Comparison of ENCODE assay signal across 10 mouse cellular contexts in genomic region chr14:52010446-52011111, GRCm38 (mm10). TPM values are rescaled to one million over a fixed set of nuclear protein-coding genes. Genes with fewer than 3 reads are reported as not detected.
DNase-seq lines count a peak whose midpoint lies in the region; ATAC-seq and TF ChIP-seq lines count a peak whose summit lies in the region.
"Had no signal": no experiment of that assay in that cellular context is flagged by ENCODE, and none has a peak within 500 bp of the region (broad histone marks: within the 10 kb centered on the region; RNA-seq: fewer than 3 reads in every experiment).

No protein-coding gene starts in this region.

- intact Hi-C loops in left cerebral cortex, adult 2 months (cut with DNase I): no loop called here

- H3K4me2 ChIP-seq in forebrain, embryonic 13.5 days: peak overlapping the region; percentile 74
- peak overlapping the region; percentile 37 for H3K4me2 ChIP-seq in kidney, embryonic 16.5 days (replicated peaks; ENCODE audit: low read depth, low read length)
- H3K4me2 ChIP-seq in neural tube, embryonic 15.5 days: peak overlapping the region; percentile 54

- H3K27ac ChIP-seq in left cerebral cortex, adult 2 months: peak overlapping the region; percentile 26; the same call in 1 of the 2 replicates
- peak overlapping the region; percentile 99 for H3K27ac ChIP-seq in forebrain, embryonic 13.5 days
- peak overlapping the region; percentile 72 for H3K27ac ChIP-seq in kidney, embryonic 16.5 days (ENCODE audit: low read length)
- peak overlapping the region; percentile 94 for H3K27ac ChIP-seq in neural tube, embryonic 15.5 days (replicated peaks)

- H3K9ac ChIP-seq in forebrain, embryonic 13.5 days: peak overlapping the region; percentile 67
- H3K9ac ChIP-seq in kidney, embryonic 16.5 days (replicated peaks; ENCODE audit: low read length): peak overlapping the region; percentile 1
- peak overlapping the region; percentile 12 for H3K9ac ChIP-seq in neural tube, embryonic 15.5 days (replicated peaks)

- peaks cover 81% of the 10 kb centered on the region for H3K4me1 ChIP-seq in forebrain, embryonic 13.5 days
- H3K4me1 ChIP-seq in kidney, embryonic 16.5 days (ENCODE audit: insufficient read depth, low read length): peaks cover 61% of the 10 kb centered on the region
- peaks cover 73% of the 10 kb centered on the region for H3K4me1 ChIP-seq in neural tube, embryonic 15.5 days

- peaks cover 36% of the 10 kb centered on the region for H3K36me3 ChIP-seq in forebrain, embryonic 13.5 days (ENCODE audit: poor library complexity, severe bottlenecking)
- H3K36me3 ChIP-seq in kidney, embryonic 16.5 days (ENCODE audit: insufficient read depth, low read length): peaks cover 31% of the 10 kb centered on the region
- H3K36me3 ChIP-seq in neural tube, embryonic 15.5 days: peaks cover 30% of the 10 kb centered on the region

- no peaks in the 10 kb centered on the region for H3K27me3 ChIP-seq in forebrain, embryonic 13.5 days
- H3K27me3 ChIP-seq in kidney, embryonic 16.5 days (ENCODE audit: insufficient read depth, low read length): no peaks in the 10 kb centered on the region
- no peaks in the 10 kb centered on the region for H3K27me3 ChIP-seq in neural tube, embryonic 15.5 days (replicated peaks)

- no peaks in the 10 kb centered on the region for H3K9me3 ChIP-seq in forebrain, embryonic 13.5 days (replicated peaks)
- no peaks in the 10 kb centered on the region for H3K9me3 ChIP-seq in kidney, embryonic 16.5 days (ENCODE audit: low read length)
- H3K9me3 ChIP-seq in neural tube, embryonic 15.5 days (replicated peaks): no peaks in the 10 kb centered on the region

- no peak overlapping the region for H3K4me3 ChIP-seq in left cerebral cortex, adult 2 months
- H3K4me3 ChIP-seq in forebrain, embryonic 13.5 days: peak overlapping the region; percentile 42
- H3K4me3 ChIP-seq in kidney, embryonic 16.5 days (ENCODE audit: low read length): peak overlapping the region; percentile 14
- peak overlapping the region; percentile 25 for H3K4me3 ChIP-seq in neural tube, embryonic 15.5 days (replicated peaks)

- WGBS in forebrain, embryonic 13.5 days: under 1% methylated on average over 9 of the region's 9 CpGs
- 2% methylated on average over 9 of the region's 9 CpGs for WGBS in kidney, embryonic 16.5 days
- 4% methylated on average over 9 of the region's 9 CpGs for WGBS in neural tube, embryonic 15.5 days

- ATAC-seq in forebrain, embryonic 13.5 days: peak; percentile 78
- peak; percentile 72 for ATAC-seq in kidney, embryonic 16.5 days (ENCODE audit: low FRiP score, low TSS enrichment)
- ATAC-seq in neural tube, embryonic 15.5 days (ENCODE audit: low FRiP score): peak; percentile 62

- DNase-seq in left cerebral cortex, adult 2 months (ENCODE audit: extremely low spot score in 1 of 2, low spot score in 2 of 2): peak in 1 of 2 experiments; percentile 58
- no peak for DNase-seq in left cerebral cortex, adult 18-20 months (ENCODE audit: low spot score in 2 of 2)
- peak; percentile 78 for DNase-seq in cerebellum, adult 11-12 months
- no peak for DNase-seq in adrenal gland, postnatal 4 days (ENCODE audit: low spot score in 2 of 2)
- DNase-seq in spleen, postnatal 14 days (ENCODE audit: low spot score in 2 of 2): no peak

- no peak for TF ChIP-seq CTCF in left cerebral cortex, adult 2 months (IDR thresholded peaks at IDR 0.05)

RNA-seq across cellular contexts. Expression of gene Tmem253, which starts 4.9 kb away (rescaled TPM):
- total RNA-seq in left cerebral cortex, adult 2 months (2021): under 1 TPM in 1 of 2 experiments, not detected in 1; 0.37 TPM
- total RNA-seq in left cerebral cortex, adult 18-20 months (2021): under 1 TPM; 0.28 to 0.56 TPM
- polyA plus RNA-seq in forebrain, embryonic 13.5 days (2015; fragmentation: Nextera tagmentation; extraction: Ambion mirVana): 0.63 and 0.96 TPM in 2 replicates
- 1.0 and 1.6 TPM in 2 replicates for polyA plus RNA-seq in kidney, embryonic 16.5 days (2015; fragmentation: Nextera tagmentation; extraction: Ambion mirVana)
- 0.88 and 1.4 TPM in 2 replicates for polyA plus RNA-seq in neural tube, embryonic 15.5 days (2015; fragmentation: Nextera tagmentation; extraction: Ambion mirVana)
- total RNA-seq in adrenal gland, postnatal 4 days (2021): 1 to 10 TPM; 1.6 to 3.6 TPM

RNA-seq across cellular contexts. Expression of gene Zfp219, which starts 10.0 kb away (rescaled TPM):
- 10 to 100 TPM; 36.4 to 41.4 TPM for total RNA-seq in left cerebral cortex, adult 2 months (2021)
- total RNA-seq in left cerebral cortex, adult 18-20 months (2021): 10 to 100 TPM; 40.6 to 41.3 TPM
- 52.3 and 58.6 TPM in 2 replicates for polyA plus RNA-seq in forebrain, embryonic 13.5 days (2015; fragmentation: Nextera tagmentation; extraction: Ambion mirVana)
- polyA plus RNA-seq in kidney, embryonic 16.5 days (2015; fragmentation: Nextera tagmentation; extraction: Ambion mirVana): 38.9 and 39.2 TPM in 2 replicates
- polyA plus RNA-seq in neural tube, embryonic 15.5 days (2015; fragmentation: Nextera tagmentation; extraction: Ambion mirVana): 25.3 and 28.6 TPM in 2 replicates
- total RNA-seq in adrenal gland, postnatal 4 days (2021): 10 to 100 TPM; 84.4 to 84.6 TPM

RNA-seq across cellular contexts. Expression of gene Arhgef40, which starts 26.1 kb away (rescaled TPM):
- total RNA-seq in left cerebral cortex, adult 2 months (2021): 10 to 100 TPM; 28.8 to 31.1 TPM
- 10 to 100 TPM; 23.4 to 28.6 TPM for total RNA-seq in left cerebral cortex, adult 18-20 months (2021)
- polyA plus RNA-seq in forebrain, embryonic 13.5 days (2015; fragmentation: Nextera tagmentation; extraction: Ambion mirVana): 75.9 and 84.7 TPM in 2 replicates
- 92.1 and 97.8 TPM in 2 replicates for polyA plus RNA-seq in kidney, embryonic 16.5 days (2015; fragmentation: Nextera tagmentation; extraction: Ambion mirVana)
- 71.3 and 82.7 TPM in 2 replicates for polyA plus RNA-seq in neural tube, embryonic 15.5 days (2015; fragmentation: Nextera tagmentation; extraction: Ambion mirVana)
- total RNA-seq in adrenal gland, postnatal 4 days (2021): 100 to 1,000 TPM; 102 to 110 TPM

RNA-seq across cellular contexts. Expression of gene Olfr221, which starts 31.7 kb away (rescaled TPM):
- not detected for total RNA-seq in left cerebral cortex, adult 2 months (2021)
- total RNA-seq in left cerebral cortex, adult 18-20 months (2021): not detected
- polyA plus RNA-seq in forebrain, embryonic 13.5 days (2015; fragmentation: Nextera tagmentation; extraction: Ambion mirVana): not detected in 2 replicates
- not detected in 2 replicates for polyA plus RNA-seq in kidney, embryonic 16.5 days (2015; fragmentation: Nextera tagmentation; extraction: Ambion mirVana)
- polyA plus RNA-seq in neural tube, embryonic 15.5 days (2015; fragmentation: Nextera tagmentation; extraction: Ambion mirVana): not detected in 2 replicates
- not detected for total RNA-seq in adrenal gland, postnatal 4 days (2021)
- total RNA-seq: heart, postnatal 10 days had no signal
- polyA plus RNA-seq: spleen, adult 2 months had no signal

Comparison
In these comparisons a context has a peak if more than half of its experiments do, and no peak if none do; other contexts are left out.
1. H3K27ac ChIP-seq: peak in every context shown above with its lines; median percentile 99 in forebrain, embryonic 13.5 days; 94 in neural tube, embryonic 15.5 days; 72 in kidney, embryonic 16.5 days; 26 in left cerebral cortex, adult 2 months.
2. H3K9ac ChIP-seq: peak in every context shown above with its lines; median percentile 67 in forebrain, embryonic 13.5 days; 12 in neural tube, embryonic 15.5 days; 1 in kidney, embryonic 16.5 days.